Mouse (Mus musculus) left cerebral cortex, postnatal 36 days (tissue): ENCODE results near the gene Pou4f1. TPM values are rescaled to one million over a fixed set of nuclear protein-coding genes. Genes with fewer than 3 reads are reported as not detected.
"Not testable (repeated sequence)": the region's sequence is repeated elsewhere in the genome, so short reads cannot be mapped to it uniquely, and the experiment has no call there.

Experiments
- DNase-seq, 2 experiments: peaks; one replicate each; pipeline ENCODE4 v3.0.0; 2021 to 2022; ENCODE audit warnings: low spot score in 2 of 2, mixed read lengths in 1 of 2
- intact Hi-C: fragments of 180-260 bp; cut with DNase I; formaldehyde crosslinking; loops from one replicate; pipeline ENCODE4 v1.15.1; 2025
- total RNA-seq, 2 experiments: library from RNA; stranded (reverse); gene quantifications; 2 replicates each; pipeline ENCODE4 v1.2.3; 2021

Pou4f1 gene
- not detected for total RNA-seq

- intact Hi-C loops = loop anchor here (5.0 kb wide), 1 partner anchor 344 kb away; no protein-coding TSS in a partner anchor
- no peak for DNase-seq
These were observed at the start of gene Pou4f1 for GRCm38 (mm10) chr14:104467966-104468622. Gene Pou4f1, minus strand, starts transcription at chr14:104467999.

GRCm38 (mm10) chr14:104511664-104512063 lies 43.9 kb upstream of the Pou4f1 start:
- no peak for DNase-seq
- intact Hi-C loops = no loop called here

DNA sequence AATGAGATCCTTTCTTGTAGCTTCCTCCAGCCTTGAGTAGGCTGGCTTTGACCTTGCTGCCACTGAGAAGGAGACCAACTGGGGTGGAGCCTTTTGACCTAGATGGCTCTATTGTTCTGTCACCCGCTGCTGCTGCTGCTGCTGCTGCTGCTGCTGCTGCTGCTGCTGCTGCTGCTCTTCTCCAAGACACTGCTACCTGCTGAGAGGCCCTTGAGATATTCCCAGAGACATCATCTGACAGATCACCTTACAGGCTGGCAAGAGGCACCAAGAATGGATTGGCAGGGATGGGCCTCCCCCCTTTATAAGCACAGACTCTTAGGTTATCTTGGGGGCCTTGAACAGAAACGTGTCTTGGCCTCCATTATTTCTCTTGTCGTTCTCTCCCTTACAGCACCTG lies 35.0 kb upstream of the Pou4f1 start:
- intact Hi-C loops = not testable (repeated sequence)

GRCm38 (mm10) chr14:104479751-104480150 lies 12.0 kb upstream of the Pou4f1 start:
- DNase-seq = no peak
- intact Hi-C loops = no loop called here

More for the DNA sequence above, 35.0 kb upstream of the Pou4f1 start:
- not testable (repeated sequence) for DNase-seq

DNA sequence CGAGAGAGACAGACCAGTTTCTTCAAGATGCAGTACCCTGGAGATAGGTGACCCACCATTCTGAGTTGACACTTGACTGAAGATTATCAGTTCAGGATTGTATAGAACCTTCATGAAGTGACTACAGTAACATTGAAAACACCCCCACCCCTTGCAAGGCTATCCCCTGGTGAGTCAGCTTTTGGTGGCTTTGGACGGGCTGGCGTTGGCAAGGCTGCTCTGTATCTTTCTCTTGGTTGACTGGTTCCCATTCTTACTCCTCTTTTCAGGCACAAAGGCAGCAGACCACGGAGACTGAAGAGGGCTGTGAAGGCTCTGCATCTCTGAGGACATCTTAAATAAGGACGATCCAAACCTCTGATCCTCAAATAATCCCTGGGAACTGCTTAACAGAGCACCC lies 10.8 kb upstream of the Pou4f1 start:
- DNase-seq = no peak
- intact Hi-C loops = no loop called here

DNA sequence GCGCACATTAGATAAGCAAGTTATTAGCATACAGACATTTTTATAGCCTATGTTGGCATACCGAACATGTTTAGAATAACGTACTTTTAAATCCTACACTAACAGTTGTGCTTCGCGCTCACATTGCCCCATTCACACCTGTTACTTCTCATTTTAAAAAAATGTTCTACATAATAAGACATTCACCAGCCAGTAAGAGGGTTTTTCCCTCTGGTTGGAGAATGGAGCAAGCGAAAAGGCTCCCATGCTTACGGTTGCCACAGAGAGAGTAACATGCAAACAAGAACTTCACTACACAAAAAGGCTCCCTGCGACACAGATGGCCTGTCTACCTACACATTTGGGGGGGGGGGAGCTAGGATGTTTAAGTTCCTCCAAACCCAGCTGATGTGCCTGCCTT lies 9.8 kb upstream of the Pou4f1 start:
- intact Hi-C loops = no loop called here
- DNase-seq = no peak

DNA sequence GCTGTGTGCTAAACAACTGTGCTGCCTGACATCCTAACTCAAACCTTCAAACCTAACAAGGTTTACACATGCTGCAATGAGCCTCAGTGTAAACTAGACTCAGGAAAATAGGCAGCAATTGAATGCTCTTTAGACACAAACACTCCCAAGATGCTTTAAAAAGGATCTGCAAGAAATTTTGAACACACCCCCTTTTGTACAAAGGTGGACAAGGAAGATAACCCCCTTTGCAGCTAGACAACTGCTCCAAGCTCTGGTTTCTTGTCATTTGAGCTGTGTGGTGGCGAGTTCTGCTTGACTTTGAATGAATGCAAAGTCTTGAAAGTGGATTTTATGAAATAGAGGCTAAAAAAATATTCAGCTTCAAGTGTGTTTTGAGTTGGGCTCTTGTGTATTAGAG lies 7.6 kb upstream of the Pou4f1 start:
- intact Hi-C loops = no loop called here
- no peak for DNase-seq

DNA sequence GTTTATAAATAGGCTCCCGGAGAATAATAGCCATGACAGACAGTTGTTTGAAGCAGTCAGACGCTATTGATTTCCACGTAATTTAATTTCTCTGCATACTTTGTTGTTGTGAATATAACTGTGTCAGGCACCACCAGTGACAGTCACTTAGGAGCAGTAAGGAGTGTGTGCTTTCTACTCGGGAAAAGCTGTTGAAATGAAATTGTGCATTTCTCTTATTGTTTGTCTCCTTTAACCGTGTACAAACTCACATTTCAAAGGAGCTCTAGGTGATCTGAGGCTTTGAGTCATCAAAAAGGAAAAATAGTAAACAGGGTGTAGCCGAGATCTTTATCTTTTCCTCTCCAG lies 798 bp upstream of the Pou4f1 start:
- intact Hi-C loops = loop anchor here (5.0 kb wide), 1 partner anchor 344 kb away; no protein-coding TSS in a partner anchor
- DNase-seq = no peak

GRCm38 (mm10) chr14:104467133-104467965 lies 450 bp downstream of the Pou4f1 start:
- intact Hi-C loops = loop anchor here (5.0 kb wide), 1 partner anchor 345 kb away; no protein-coding TSS in a partner anchor
- DNase-seq = no peak

- DNase-seq = no peak
- intact Hi-C loops = loop anchor here (5.0 kb wide), 1 partner anchor 346 kb away; no protein-coding TSS in a partner anchor
These were observed 1.2 kb downstream of the Pou4f1 start for GRCm38 (mm10) chr14:104466557-104466956.

- intact Hi-C loops = loop anchor here (5.0 kb wide), 1 partner anchor 347 kb away; no protein-coding TSS in a partner anchor
- DNase-seq = no peak
These were observed 2.1 kb downstream of the Pou4f1 start for GRCm38 (mm10) chr14:104465483-104466235.

GRCm38 (mm10) chr14:104464841-104465240 lies 3.0 kb downstream of the Pou4f1 start:
- intact Hi-C loops = loop anchor here (5.0 kb wide), 1 partner anchor 347 kb away; no protein-coding TSS in a partner anchor
- DNase-seq = no peak

- DNase-seq = no peak
- intact Hi-C loops = no loop called here
These were observed 4.1 kb downstream of the Pou4f1 start for GRCm38 (mm10) chr14:104463631-104464250.

DNA sequence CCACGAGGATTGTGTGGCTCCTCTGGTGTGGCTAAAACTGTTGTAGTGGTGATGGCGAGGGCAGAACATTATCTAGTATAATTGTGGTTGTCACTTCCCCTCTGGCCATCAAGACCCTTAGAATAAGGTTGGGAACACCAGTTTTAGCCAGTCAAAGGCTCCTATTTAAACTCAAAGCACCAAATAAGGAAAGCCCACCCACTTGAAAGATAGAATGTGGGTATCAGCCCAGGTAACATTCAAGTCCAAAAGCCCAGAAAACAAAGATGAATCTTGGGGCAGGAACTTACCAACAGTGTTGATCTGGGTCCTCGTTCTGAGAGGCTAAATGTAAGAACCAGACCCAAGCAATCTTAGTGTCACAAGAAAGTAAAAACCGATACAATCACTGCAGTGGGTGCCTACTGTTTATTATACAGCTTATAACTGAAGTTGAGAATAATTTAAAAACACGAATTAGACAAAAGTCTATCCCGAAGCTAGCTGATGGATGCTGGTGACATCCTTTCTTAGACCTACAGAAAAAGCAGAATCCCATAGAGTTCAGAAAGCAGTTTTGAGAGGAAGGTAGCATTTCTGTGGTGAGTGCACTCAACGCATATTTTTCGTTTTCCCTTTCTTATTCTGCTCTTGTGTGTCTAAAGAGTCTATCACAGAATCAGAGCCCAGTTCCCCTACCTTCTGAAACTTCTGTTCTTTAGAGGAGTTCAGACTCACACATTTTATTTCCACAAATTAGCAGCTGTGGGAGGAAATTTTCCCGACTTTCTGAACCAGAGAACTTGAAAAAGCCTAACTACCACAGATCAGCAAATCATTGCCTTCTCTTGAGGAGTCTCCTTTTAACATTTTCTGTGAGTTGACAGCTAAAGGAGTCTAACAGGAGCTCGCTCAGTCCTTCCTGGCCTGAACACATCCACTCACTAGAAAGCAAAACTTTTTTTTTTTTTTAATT lies 6.2 kb downstream of the Pou4f1 start:
- DNase-seq = no peak
- intact Hi-C loops = no loop called here

DNA sequence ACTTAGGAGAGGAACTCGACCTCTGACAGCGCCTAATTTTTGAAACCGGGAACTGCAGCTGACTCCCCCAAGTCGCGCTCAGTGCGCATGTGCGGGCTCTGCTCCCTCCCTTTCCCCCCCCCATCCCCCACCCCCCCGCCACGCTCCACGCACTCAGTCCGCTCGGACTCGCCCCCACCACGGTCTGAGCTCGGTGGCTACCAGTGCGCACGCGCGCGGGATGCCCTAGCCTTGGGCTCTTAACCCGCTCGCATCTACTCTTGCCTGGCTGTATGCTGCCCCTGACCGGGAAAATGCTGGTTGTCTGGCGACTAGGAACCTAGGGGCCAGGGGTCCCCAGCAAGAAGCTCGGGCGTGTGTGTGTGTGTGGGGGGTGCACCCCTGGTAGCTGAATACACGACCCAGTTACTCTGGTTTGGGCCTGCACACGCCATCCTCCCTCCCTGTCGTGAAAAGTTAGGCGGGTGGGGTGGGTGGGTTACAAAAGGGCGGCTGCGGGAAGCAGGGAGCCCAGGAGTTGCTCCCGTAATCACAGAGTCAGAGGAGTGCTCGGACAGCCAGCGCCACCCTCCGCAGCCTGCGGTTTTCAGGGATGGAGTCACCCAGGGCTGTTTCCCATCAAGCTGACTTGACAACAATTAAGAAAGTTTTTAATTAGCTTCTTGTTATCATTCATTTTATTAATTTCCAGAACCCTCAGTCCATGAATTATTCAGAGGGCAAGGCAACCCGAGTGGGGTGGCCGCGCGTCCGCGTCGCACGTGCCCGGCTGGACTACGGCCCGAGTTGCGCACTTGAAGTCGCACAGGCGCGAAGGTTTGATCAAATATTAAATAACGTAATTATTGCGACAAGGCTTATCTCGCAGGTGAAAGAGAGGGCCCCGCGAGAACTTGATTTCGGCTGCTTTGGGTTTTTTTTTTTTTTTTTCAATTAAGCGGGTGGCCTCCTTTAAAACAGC lies 7.2 kb downstream of the Pou4f1 start:
- intact Hi-C loops = no loop called here
- DNase-seq = no peak

DNA sequence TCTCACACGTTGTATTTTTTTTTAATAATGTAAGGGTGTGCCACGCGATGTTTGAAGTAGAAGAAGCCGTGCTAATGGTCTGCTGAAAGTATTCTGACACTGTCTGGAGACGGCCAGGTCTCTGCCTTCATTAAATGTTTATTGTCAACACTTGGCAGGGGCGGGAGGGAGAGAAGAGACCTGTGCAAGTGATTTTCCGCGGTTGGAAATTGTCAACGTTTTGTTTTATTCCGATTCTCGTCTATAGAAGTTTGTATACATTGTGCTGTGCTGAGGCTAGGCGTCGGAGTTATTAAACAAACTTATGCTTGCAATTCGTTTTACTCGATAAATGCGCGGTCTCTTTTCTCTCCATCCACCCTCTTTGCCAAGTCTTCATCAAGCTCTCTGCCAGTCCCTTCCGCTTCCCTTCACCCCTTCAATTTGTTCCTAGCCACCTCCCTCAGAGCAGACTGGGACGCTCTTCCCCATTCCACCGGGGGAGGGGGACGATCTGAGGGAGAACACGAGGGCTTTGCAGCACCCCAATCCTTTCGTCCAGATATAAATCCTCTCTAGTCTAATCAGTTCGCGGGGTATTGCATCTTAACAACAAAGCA lies 8.2 kb downstream of the Pou4f1 start:
- intact Hi-C loops = loop anchor here (5.0 kb wide), 1 partner anchor 427 kb away; no protein-coding TSS in a partner anchor
- DNase-seq = no peak
